Mouse (Mus musculus) C2C12 (cell line): ENCODE measurements around the gene Hspa8. TPM values are rescaled to one million over a fixed set of nuclear protein-coding genes. Genes with fewer than 3 reads are reported as not detected.
"Not testable (repeated sequence)": the region's sequence is repeated elsewhere in the genome, so short reads cannot be mapped to it uniquely, and the experiment has no call there.

Experiments used
- H3K27me3 ChIP-seq: one replicate; pipeline ENCODE4 v1.6.1; 2011; ENCODE audit not compliant: control insufficient read depth, insufficient read depth, insufficient read length
- H3K36me3 ChIP-seq: one replicate; pipeline ENCODE4 v1.6.1; 2011; ENCODE audit not compliant: control insufficient read depth, insufficient read depth
- H3K4me3 ChIP-seq: one replicate; pipeline ENCODE4 v1.5.1; 2011; ENCODE audit warnings: mild to moderate bottlenecking, control low read depth; ENCODE audit not compliant: poor library complexity, insufficient read depth, severe bottlenecking
- H3K79me2 ChIP-seq: one replicate; pipeline ENCODE4 v1.6.1; 2011; ENCODE audit not compliant: control insufficient read depth, insufficient read depth
- H3K79me3 ChIP-seq: one replicate; pipeline ENCODE4 v1.6.1; 2011; ENCODE audit warnings: low read depth, control low read depth
- H3ac ChIP-seq: one replicate; pipeline ENCODE3; 2011; ENCODE audit warnings: low read depth; ENCODE audit not compliant: control insufficient read depth, insufficient read length
- CEBPB ChIP-seq: IDR thresholded peaks from one replicate; pipeline ENCODE4 v1.6.1; 2011; ENCODE audit warnings: low read depth, mild to moderate bottlenecking, control low read depth, moderate library complexity
- CTCF ChIP-seq: IDR thresholded peaks from one replicate; pipeline ENCODE4 v1.5.1; 2011; ENCODE audit not compliant: control insufficient read depth, insufficient read depth, insufficient read length
- FOSL1 ChIP-seq: IDR thresholded peaks from one replicate; pipeline ENCODE4 v1.8.0; 2011; ENCODE audit warnings: mild to moderate bottlenecking, low read length; ENCODE audit not compliant: poor library complexity, insufficient read depth, severe bottlenecking
- MAX ChIP-seq: IDR thresholded peaks from one replicate; pipeline ENCODE4 v1.6.1; 2011; ENCODE audit warnings: mild to moderate bottlenecking, control low read depth
- MYOD1 ChIP-seq: IDR thresholded peaks from one replicate; pipeline ENCODE4 v1.6.1; 2011; ENCODE audit warnings: low read depth; ENCODE audit not compliant: control insufficient read depth, insufficient read length
- MYOG ChIP-seq: IDR thresholded peaks from one replicate; pipeline ENCODE4 v1.6.1; 2011; ENCODE audit not compliant: control insufficient read depth, insufficient read length; ENCODE audit errors: extremely low read depth
- USF1 ChIP-seq: IDR thresholded peaks from one replicate; pipeline ENCODE4 v1.6.1; 2011; ENCODE audit warnings: low read depth, mild to moderate bottlenecking, control low read depth, moderate library complexity
- polyA plus RNA-seq: library from polyadenylated mRNA; unstranded; fragments of >200 nt; fragmentation: generic; extraction: Trizol; gene quantifications from one replicate; pipeline ENCODE4 v1.2.1, GENCODE M21; 2012; ENCODE audit warnings: missing spikeins

Gene Hspa8
- polyA plus RNA-seq, 1 experiment: 1,815 TPM

DNA sequence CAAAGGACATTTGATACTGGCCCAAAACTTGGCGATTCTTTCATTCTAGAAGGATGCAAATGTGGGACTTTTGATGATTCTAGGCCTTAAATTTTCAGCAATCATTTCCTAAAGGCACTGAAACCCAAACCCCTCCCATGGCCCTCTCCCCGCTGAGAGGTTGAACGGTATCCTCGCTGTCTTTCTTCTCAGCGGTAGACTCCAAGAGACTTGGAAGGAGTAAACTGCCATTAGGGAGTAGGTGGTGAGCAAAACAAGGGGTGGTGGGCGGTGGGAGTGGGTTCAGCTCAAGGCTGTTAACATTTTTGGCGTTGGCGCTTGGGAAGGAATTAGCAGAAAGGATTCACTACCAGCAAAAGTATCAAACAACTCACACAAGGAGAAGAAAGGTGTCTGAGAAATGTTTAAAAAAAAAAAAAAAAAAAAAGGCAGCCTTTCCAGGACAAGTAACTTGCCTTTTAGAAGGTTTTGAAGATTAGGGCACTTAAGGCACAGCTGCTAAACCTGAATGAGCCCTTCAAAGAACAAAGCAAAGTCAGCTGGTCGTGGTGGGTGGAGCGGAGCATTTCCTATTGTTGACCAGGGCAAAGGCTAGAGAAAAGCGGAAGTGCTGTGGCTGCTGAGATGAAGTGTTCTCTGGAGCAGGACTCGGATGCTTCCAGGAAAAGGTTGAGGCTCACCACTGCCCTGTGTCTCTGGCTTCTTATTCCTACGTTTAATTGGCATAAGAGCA, 17.0 kb upstream of the Hspa8 start:
- Histone ChIP-seq H3K4me3 (no peak overlapping the region), H3K79me2 (no peaks in the 10 kb centered on the region), H3K79me3 (no peaks in the 10 kb centered on the region), H3ac (no peak overlapping the region), H3K36me3 (no peaks in the 10 kb centered on the region), H3K27me3 (no peaks in the 10 kb centered on the region)
- no peak for TF ChIP-seq CTCF
- no peak for TF ChIP-seq CEBPB
- no peak for TF ChIP-seq MYOD1

DNA sequence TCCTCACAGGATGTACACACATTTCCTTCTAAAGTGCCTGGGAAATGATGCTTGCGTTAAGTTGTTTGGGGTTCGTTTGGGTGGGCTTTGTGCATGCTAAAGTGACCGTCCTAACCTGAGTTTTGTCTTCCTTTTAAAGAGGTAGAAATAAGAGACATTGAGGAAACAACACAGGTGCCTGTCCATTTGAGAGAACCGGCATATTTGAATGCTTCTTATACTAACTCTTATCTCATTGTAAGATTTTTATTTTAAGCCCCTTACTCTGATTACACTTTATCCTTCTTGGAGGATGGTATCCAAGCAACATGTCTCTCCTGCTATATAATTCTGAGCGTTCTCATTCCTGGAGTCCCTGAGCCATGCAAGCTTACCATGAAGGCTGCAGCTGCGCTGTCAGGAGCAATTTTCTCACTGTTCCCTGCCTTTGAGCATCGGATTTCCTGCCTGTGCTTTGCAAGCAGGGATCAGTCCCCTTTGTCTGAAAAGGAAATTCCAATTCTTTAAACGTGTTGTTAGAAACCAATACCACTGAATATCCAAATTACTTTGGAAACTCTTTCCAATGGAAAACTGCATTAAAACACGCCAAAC, 16.3 kb upstream of the Hspa8 start:
- no peak for TF ChIP-seq MYOG
- no peak for TF ChIP-seq MYOD1
- no peak for TF ChIP-seq FOSL1
- TF ChIP-seq MAX: no peak
- TF ChIP-seq CTCF: no peak
- TF ChIP-seq CEBPB: no peak
- TF ChIP-seq USF1: no peak
- Histone ChIP-seq H3K79me3 (no peaks in the 10 kb centered on the region), H3K4me3 (no peak overlapping the region)

DNA sequence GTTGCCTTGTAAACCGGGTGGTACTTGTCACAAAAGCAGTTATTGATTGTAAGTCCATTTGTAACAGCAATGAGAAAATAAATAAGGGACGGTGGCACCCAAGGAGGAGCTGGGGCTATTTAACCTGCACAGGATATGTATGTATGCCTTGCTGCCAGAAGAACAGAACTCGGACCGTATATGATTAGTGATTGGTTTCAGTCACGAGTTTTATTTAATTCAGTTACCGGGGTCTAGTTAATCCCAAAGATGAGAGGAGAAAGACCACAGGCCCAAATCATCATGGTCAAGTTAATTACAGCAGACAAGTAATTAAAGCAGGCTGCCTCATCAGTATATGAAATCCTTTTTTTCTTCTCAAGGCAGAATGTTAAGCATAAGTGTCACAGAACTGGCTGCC, 15.3 kb upstream of the Hspa8 start:
- H3K79me3 ChIP-seq: no peaks in the 10 kb centered on the region
- no peaks in the 10 kb centered on the region for H3K79me2 ChIP-seq
- TF ChIP-seq MYOG: no peak
- no peak for TF ChIP-seq CEBPB
- no peak for TF ChIP-seq USF1
- TF ChIP-seq MYOD1: no peak
- TF ChIP-seq FOSL1: no peak
- TF ChIP-seq CTCF: no peak
- no peak for TF ChIP-seq MAX
- H3ac ChIP-seq: no peak overlapping the region
- no peak overlapping the region for H3K4me3 ChIP-seq
- H3K36me3 ChIP-seq: no peaks in the 10 kb centered on the region
- H3K27me3 ChIP-seq: no peaks in the 10 kb centered on the region

More for the DNA sequence above, 16.3 kb upstream of the Hspa8 start:
- no peaks in the 10 kb centered on the region for H3K27me3 ChIP-seq
- H3K79me2 ChIP-seq: no peaks in the 10 kb centered on the region
- H3K36me3 ChIP-seq: no peaks in the 10 kb centered on the region
- no peak overlapping the region for H3ac ChIP-seq

- not testable (repeated sequence) for H3K4me3 ChIP-seq, H3ac ChIP-seq, H3K79me3 ChIP-seq, H3K79me2 ChIP-seq, H3K27me3 ChIP-seq, H3K36me3 ChIP-seq
Measured at GRCm38 (mm10) chr9:40786820-40787219, 14.0 kb upstream of the Hspa8 start.

DNA sequence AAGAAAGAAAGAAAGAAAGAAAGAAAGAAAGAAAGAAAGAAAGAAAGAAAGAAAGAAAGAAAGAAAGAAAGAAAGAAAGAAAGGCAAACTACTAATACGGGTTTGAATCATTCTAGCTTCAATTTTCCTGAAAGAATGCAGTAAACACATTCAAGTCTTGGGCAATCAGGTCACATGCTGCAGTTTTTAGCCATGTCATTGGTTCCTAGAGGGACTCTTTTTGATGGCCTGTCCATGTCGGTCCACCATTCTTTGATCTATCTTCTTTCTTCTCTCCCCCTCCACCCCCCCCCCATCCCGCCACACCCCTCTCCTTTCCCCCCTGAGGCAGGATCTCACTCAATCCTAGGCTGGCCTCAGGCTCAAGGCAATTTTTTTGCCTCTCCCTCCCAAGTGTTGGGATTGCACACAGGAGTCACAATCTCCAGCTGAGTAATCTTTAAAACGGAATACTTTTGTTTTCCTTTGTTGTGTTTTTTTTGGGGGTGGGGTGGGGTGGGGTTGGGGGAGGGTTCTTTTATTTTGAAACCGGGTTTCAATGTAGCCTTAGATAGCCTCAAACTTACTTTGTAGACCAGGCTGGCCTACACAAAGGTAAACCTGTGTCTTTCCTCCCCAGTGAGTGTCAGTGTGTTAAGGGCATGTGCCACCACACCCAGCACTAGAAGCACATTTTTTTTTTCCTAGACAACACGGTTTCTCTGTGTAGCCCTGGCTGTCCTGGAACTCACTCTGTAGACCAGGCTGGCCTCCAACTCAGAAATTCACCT, 8.7 kb upstream of the Hspa8 start:
- Histone ChIP-seq H3K79me3 (no peaks in the 10 kb centered on the region), H3K79me2 (no peaks in the 10 kb centered on the region)
- TF ChIP-seq USF1 (peak; percentile 55), MYOG (no peak), MYOD1 (no peak), CTCF (no peak), CEBPB (peak; percentile 40), FOSL1 (no peak), MAX (no peak)

GRCm38 (mm10) chr9:40793581-40793980, 7.2 kb upstream of the Hspa8 start:
- H3K79me2 ChIP-seq: no peaks in the 10 kb centered on the region
- H3K4me3 ChIP-seq: no peak overlapping the region
- no peaks in the 10 kb centered on the region for H3K79me3 ChIP-seq
- H3K36me3 ChIP-seq: no peaks in the 10 kb centered on the region
- TF ChIP-seq CEBPB: no peak
- TF ChIP-seq CTCF: no peak
- TF ChIP-seq MYOD1: no peak
- TF ChIP-seq USF1: no peak
- no peak for TF ChIP-seq FOSL1
- TF ChIP-seq MYOG: no peak
- no peak for TF ChIP-seq MAX
- no peak overlapping the region for H3ac ChIP-seq
- H3K27me3 ChIP-seq: no peaks in the 10 kb centered on the region

More for the DNA sequence above, 8.7 kb upstream of the Hspa8 start:
- Histone ChIP-seq H3K4me3 (no peak overlapping the region), H3K27me3 (no peaks in the 10 kb centered on the region), H3ac (no peak overlapping the region), H3K36me3 (no peaks in the 10 kb centered on the region)
